Mouse (Mus musculus): ENCODE measurements around the gene Mrps9. TPM values are rescaled to one million over a fixed set of nuclear protein-coding genes. Genes with fewer than 3 reads are reported as not detected.
"Not testable (repeated sequence)": the region's sequence is repeated elsewhere in the genome, so short reads cannot be mapped to it uniquely, and the experiment has no call there.

The Mrps9 gene
- polyA plus RNA-seq, 1 experiment from 2014 or later, result 53.4 TPM

GRCm38 (mm10) chr1:42878851-42879250 lies 27.8 kb downstream of the Mrps9 start:
- no peaks in the 10 kb centered on the region for H3K9me3 ChIP-seq (ENCODE audit: low read depth, low read length)
- no peak overlapping the region for H3K4me2 ChIP-seq
- ATAC-seq (ENCODE audit: insufficient read depth) (peak; percentile 21; the same call in 1 of the 2 replicates), DNase-seq (no peak)
- WGBS, result 70% methylated on average over 5 of the region's 5 CpGs
- H3K4me1 ChIP-seq (ENCODE audit: insufficient read depth), result no peaks in the 10 kb centered on the region
- H3K27ac ChIP-seq (ENCODE audit: low read depth), result no peak overlapping the region
- no peak overlapping the region for H3K9ac ChIP-seq
- no peaks in the 10 kb centered on the region for H3K27me3 ChIP-seq (ENCODE audit: insufficient read depth, low read length)
- 0 out of 2 replicates have a peak, but pooled peaks cover 6% of the 10 kb centered on the region for H3K36me3 ChIP-seq (ENCODE audit: insufficient read depth)
- no peak for TF ChIP-seq CTCF (IDR thresholded peaks at IDR 0.05; ENCODE audit: low read depth)
- no peak overlapping the region for H3K4me3 ChIP-seq (ENCODE audit: low read depth, low read length)

DNA sequence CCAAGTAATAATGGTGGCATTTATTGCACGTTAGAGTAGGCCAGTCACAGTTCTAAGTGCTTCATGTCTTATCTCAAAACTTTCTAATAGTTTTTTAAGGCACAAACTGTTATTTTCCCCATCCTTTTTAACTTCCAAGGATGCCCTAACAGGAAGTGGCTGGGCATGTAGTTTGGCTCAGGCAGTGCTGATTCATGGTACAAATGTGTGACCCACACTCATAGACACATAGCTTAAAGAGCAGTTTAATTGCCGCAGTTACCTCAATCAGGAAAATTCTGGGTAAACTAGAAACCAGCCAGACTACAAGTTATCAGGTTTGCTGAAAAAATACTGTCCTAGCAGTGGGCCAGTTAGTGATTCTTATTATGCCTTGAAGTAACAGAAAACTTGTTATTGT lies 31.2 kb downstream of the Mrps9 start:
- DNase-seq (no peak), ATAC-seq (ENCODE audit: insufficient read depth) (no peak)
- peaks cover 6% of the 10 kb centered on the region; the same call in 1 of the 2 replicates for H3K36me3 ChIP-seq (ENCODE audit: insufficient read depth)
- no peak overlapping the region for H3K27ac ChIP-seq (ENCODE audit: low read depth)
- H3K4me1 ChIP-seq (ENCODE audit: insufficient read depth), result no peaks in the 10 kb centered on the region
- WGBS, result 82% methylated on average over 2 of the region's 2 CpGs
- no peak overlapping the region for H3K9ac ChIP-seq
- TF ChIP-seq CTCF (IDR thresholded peaks at IDR 0.05; ENCODE audit: low read depth), result no peak
- no peak overlapping the region for H3K4me2 ChIP-seq
- H3K4me3 ChIP-seq (ENCODE audit: low read depth, low read length), result no peak overlapping the region
- H3K27me3 ChIP-seq (ENCODE audit: insufficient read depth, low read length), result no peaks in the 10 kb centered on the region
- no peaks in the 10 kb centered on the region for H3K9me3 ChIP-seq (ENCODE audit: low read depth, low read length)

- H3K27ac ChIP-seq (ENCODE audit: low read depth); H3K27me3 ChIP-seq (ENCODE audit: insufficient read depth, low read length); H3K36me3 ChIP-seq (ENCODE audit: insufficient read depth); DNase-seq; H3K4me2 ChIP-seq; H3K4me1 ChIP-seq (ENCODE audit: insufficient read depth); ATAC-seq (ENCODE audit: insufficient read depth); H3K9me3 ChIP-seq (ENCODE audit: low read depth, low read length); H3K4me3 ChIP-seq (ENCODE audit: low read depth, low read length); H3K9ac ChIP-seq: not testable (repeated sequence)
- WGBS, result 80% methylated on average over 1 of the region's 2 CpGs
These were observed 32.4 kb downstream of the Mrps9 start for GRCm38 (mm10) chr1:42883418-42883817.

DNA sequence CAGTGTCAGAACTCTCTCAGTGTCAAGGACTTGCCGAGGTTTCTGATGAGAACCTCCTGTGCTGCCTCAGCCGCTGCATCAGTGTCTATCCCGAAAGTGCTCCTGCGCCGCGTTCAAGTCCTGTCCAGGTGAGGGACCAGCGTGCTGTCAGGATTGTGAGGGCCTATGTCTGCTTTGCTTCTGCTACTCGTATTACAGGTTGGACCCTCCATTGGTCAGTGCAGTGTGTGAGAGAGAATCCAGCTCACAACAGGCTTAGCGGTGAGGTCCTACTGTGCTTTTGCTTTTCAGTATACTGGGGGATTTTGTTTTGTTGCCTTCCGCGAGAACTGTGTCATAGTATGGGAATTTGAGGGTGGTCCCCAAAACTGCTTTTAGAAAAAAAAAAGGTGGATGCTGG lies 36.8 kb downstream of the Mrps9 start:
- no peaks in the 10 kb centered on the region; the same call in 1 of the 2 replicates for H3K36me3 ChIP-seq (ENCODE audit: insufficient read depth)
- WGBS, result 89% methylated on average over 11 of the region's 11 CpGs
- no peaks in the 10 kb centered on the region for H3K9me3 ChIP-seq (ENCODE audit: low read depth, low read length)
- H3K27me3 ChIP-seq (ENCODE audit: insufficient read depth, low read length), result no peaks in the 10 kb centered on the region
- no peak overlapping the region for H3K4me3 ChIP-seq (ENCODE audit: low read depth, low read length)
- H3K4me1 ChIP-seq (ENCODE audit: insufficient read depth), result no peaks in the 10 kb centered on the region
- H3K27ac ChIP-seq (ENCODE audit: low read depth), result no peak overlapping the region
- no peak overlapping the region for H3K4me2 ChIP-seq
- DNase-seq (no peak), ATAC-seq (ENCODE audit: insufficient read depth) (no peak)
- no peak for TF ChIP-seq CTCF (IDR thresholded peaks at IDR 0.05; ENCODE audit: low read depth)
- H3K9ac ChIP-seq, result no peak overlapping the region

DNA sequence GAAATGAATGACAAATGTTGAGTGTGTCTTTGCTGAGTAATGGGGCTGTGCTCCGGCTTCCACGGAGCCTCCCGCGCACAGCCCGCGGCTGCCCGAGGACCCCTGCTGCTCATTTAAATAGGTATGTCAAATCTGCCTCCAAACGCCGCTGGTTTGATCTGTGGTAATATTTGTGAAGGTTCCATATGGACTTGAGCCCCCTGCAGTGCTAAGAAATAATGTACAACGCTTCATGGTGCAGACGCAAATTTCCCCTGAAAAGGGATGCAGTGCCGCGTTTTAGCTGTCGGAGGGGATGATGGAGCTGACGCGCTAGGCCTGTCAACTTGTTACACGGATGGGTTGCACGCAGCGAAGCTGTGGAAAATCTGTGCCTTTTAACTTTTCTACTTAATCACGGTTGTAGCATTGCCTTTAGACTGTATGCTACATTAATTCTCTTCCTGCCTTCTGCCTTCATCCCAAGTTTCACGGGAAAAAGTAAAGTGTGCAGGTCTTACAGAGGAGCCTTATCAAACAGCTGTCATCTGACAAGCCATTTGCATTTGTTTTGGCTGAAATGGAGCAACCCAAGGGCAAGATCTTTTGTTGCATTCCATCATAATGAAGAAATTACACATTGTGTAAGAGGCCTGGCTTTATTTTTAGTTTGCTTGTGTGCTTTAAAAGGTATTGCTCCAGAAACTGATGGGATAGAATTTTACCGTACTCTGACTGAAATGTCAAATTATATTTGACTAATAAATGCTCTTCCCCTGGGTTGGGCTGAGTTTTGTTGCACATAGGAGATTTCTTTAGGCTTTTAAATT lies 37.7 kb downstream of the Mrps9 start:
- peak; percentile 13 for DNase-seq
- no peak for ATAC-seq (ENCODE audit: insufficient read depth)
- Histone ChIP-seq H3K4me2 (no peak overlapping the region), H3K27me3 (ENCODE audit: insufficient read depth, low read length) (no peaks in the 10 kb centered on the region), H3K4me3 (ENCODE audit: low read depth, low read length) (no peak overlapping the region), H3K9me3 (ENCODE audit: low read depth, low read length) (no peaks in the 10 kb centered on the region), H3K4me1 (ENCODE audit: insufficient read depth) (no peaks in the 10 kb centered on the region), H3K27ac (ENCODE audit: low read depth) (no peak overlapping the region), H3K36me3 (ENCODE audit: insufficient read depth) (no peaks in the 10 kb centered on the region; the same call in 1 of the 2 replicates), H3K9ac (no peak overlapping the region)
- WGBS, result 57% methylated on average over 22 of the region's 22 CpGs
- TF ChIP-seq CTCF (IDR thresholded peaks at IDR 0.05; ENCODE audit: low read depth), result no peak

- WGBS, result 53% methylated on average over 7 of the region's 7 CpGs
- ATAC-seq (ENCODE audit: insufficient read depth) (0 out of 2 replicates have a peak, but pooled peaks have one; percentile 14), DNase-seq (peak; percentile 9)
- Histone ChIP-seq H3K4me2 (no peak overlapping the region), H3K27ac (ENCODE audit: low read depth) (no peak overlapping the region), H3K36me3 (ENCODE audit: insufficient read depth) (no peaks in the 10 kb centered on the region; the same call in 1 of the 2 replicates), H3K9me3 (ENCODE audit: low read depth, low read length) (no peaks in the 10 kb centered on the region), H3K4me3 (ENCODE audit: low read depth, low read length) (no peak overlapping the region), H3K4me1 (ENCODE audit: insufficient read depth) (no peaks in the 10 kb centered on the region), H3K9ac (no peak overlapping the region), H3K27me3 (ENCODE audit: insufficient read depth, low read length) (no peaks in the 10 kb centered on the region)
- no peak for TF ChIP-seq CTCF (IDR thresholded peaks at IDR 0.05; ENCODE audit: low read depth)
These were observed 38.4 kb downstream of the Mrps9 start for GRCm38 (mm10) chr1:42889421-42889887.

GRCm38 (mm10) chr1:42894695-42895094 lies 43.7 kb downstream of the Mrps9 start:
- Histone ChIP-seq H3K9ac (no peak overlapping the region), H3K36me3 (ENCODE audit: insufficient read depth) (peaks cover 7% of the 10 kb centered on the region), H3K27me3 (ENCODE audit: insufficient read depth, low read length) (no peaks in the 10 kb centered on the region), H3K4me2 (no peak overlapping the region), H3K27ac (ENCODE audit: low read depth) (no peak overlapping the region), H3K4me1 (ENCODE audit: insufficient read depth) (no peaks in the 10 kb centered on the region), H3K9me3 (ENCODE audit: low read depth, low read length) (no peaks in the 10 kb centered on the region), H3K4me3 (ENCODE audit: low read depth, low read length) (no peak overlapping the region)
- ATAC-seq (ENCODE audit: insufficient read depth) (no peak), DNase-seq (no peak)
- no peak for TF ChIP-seq CTCF (IDR thresholded peaks at IDR 0.05; ENCODE audit: low read depth)

Data from lung, embryonic 14.5 days (tissue).